Mouse (Mus musculus): Measurements from ENCODE around the gene Gtf2i.

Gene Gtf2i

DNA sequence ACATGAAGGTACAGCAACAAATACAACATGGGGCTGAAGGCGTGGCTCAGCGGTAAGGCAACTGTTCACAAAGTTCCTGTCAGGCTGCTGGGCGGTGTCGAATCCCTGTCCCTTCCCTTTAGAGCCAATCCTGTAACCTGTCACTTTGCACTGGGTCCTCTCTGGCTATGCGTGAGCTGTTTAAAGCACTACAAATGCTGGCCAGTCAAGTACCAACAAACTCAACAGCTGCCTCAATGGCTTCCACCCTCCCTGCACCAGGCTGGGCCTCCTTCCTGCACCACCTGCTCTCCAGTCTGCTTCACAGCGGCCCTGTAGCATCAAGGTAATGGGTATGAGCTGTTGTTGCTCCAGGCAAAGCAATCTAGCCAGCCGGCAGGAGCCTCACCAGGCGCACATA lies 45.8 kb downstream of the Gtf2i start:
- H3K4me3 ChIP-seq (replicated peaks; ENCODE audit: low read length) = no peak overlapping the region
- no peak for TF ChIP-seq POU5F1 (IDR thresholded peaks at IDR 0.05; ENCODE audit: borderline replicate concordance, low read length)
- TF ChIP-seq CTCF (conservative IDR thresholded peaks at IDR 0.05; ENCODE audit: low read length) = no peak
- TF ChIP-seq NANOG (IDR thresholded peaks at IDR 0.05; ENCODE audit: borderline replicate concordance, low read length) = no peak
- no peaks in the 10 kb centered on the region for H3K9me3 ChIP-seq (ENCODE audit: low read length)
- no peaks in the 10 kb centered on the region for H3K27me3 ChIP-seq (ENCODE audit: insufficient read depth, low read length)
- peaks cover 95% of the 10 kb centered on the region for H3K36me3 ChIP-seq (ENCODE audit: insufficient read depth, low read length)
- peaks cover 64% of the 10 kb centered on the region for H3K4me1 ChIP-seq (replicated peaks; ENCODE audit: low read depth, low read length)

DNA sequence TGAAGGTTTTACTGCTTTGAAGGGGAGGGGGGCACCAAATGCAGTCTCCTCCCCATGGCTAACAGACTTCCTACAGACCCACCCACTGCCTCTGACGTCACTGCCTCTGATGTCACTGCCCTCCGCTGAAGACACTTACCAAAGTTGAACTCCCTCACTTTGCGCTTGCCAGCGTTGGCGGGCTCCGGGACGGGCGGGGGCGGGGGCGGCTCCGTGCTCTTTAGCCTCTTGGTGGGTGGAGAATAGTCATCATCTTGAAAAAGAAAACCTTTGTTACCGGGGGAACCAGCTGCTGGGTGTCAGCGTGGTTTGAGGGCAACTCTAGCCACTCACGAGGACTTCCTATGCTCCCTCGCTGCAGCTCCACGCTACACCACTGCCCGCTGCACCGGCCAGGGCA lies 48.2 kb downstream of the Gtf2i start:
- Histone ChIP-seq H3K27me3 (ENCODE audit: insufficient read depth, low read length) (no peaks in the 10 kb centered on the region), H3K4me1 (replicated peaks; ENCODE audit: low read depth, low read length) (peaks cover 46% of the 10 kb centered on the region), H3K9me3 (ENCODE audit: low read length) (no peaks in the 10 kb centered on the region), H3K36me3 (ENCODE audit: insufficient read depth, low read length) (peaks cover 95% of the 10 kb centered on the region), H3K4me3 (replicated peaks; ENCODE audit: low read length) (0 out of 2 replicates have a peak overlapping the region, but pooled peaks have one; percentile 23)
- TF ChIP-seq NANOG (IDR thresholded peaks at IDR 0.05; ENCODE audit: borderline replicate concordance, low read length) (no peak), CTCF (conservative IDR thresholded peaks at IDR 0.05; ENCODE audit: low read length) (no peak), POU5F1 (IDR thresholded peaks at IDR 0.05; ENCODE audit: borderline replicate concordance, low read length) (no peak)

DNA sequence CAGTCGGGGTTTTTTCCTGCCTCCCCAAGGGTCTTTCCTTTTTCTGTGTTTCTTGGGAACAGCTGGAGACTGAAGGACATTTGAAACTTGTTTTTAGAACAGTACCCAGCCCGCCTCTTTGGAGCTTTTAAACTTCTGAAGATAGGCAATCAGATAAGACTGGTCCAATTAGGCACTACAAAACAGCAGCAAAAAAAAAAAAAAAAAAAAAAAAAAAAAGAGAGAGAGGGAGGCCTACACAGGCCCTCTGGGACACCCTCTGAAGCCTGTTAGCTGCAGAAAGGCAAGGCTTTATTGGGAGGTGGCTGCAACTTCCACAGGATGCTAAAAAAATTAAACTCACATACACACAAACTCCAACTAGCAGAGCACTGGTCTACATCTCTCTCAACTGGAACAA lies 48.7 kb downstream of the Gtf2i start:
- Histone ChIP-seq H3K9me3 (ENCODE audit: low read length) (no peaks in the 10 kb centered on the region), H3K27me3 (ENCODE audit: insufficient read depth, low read length) (no peaks in the 10 kb centered on the region), H3K4me1 (replicated peaks; ENCODE audit: low read depth, low read length) (peaks cover 48% of the 10 kb centered on the region), H3K4me3 (replicated peaks; ENCODE audit: low read length) (no peak overlapping the region), H3K36me3 (ENCODE audit: insufficient read depth, low read length) (peaks cover 95% of the 10 kb centered on the region)
- no peak for TF ChIP-seq NANOG (IDR thresholded peaks at IDR 0.05; ENCODE audit: borderline replicate concordance, low read length)
- no peak for TF ChIP-seq POU5F1 (IDR thresholded peaks at IDR 0.05; ENCODE audit: borderline replicate concordance, low read length)
- no peak for TF ChIP-seq CTCF (conservative IDR thresholded peaks at IDR 0.05; ENCODE audit: low read length)

DNA sequence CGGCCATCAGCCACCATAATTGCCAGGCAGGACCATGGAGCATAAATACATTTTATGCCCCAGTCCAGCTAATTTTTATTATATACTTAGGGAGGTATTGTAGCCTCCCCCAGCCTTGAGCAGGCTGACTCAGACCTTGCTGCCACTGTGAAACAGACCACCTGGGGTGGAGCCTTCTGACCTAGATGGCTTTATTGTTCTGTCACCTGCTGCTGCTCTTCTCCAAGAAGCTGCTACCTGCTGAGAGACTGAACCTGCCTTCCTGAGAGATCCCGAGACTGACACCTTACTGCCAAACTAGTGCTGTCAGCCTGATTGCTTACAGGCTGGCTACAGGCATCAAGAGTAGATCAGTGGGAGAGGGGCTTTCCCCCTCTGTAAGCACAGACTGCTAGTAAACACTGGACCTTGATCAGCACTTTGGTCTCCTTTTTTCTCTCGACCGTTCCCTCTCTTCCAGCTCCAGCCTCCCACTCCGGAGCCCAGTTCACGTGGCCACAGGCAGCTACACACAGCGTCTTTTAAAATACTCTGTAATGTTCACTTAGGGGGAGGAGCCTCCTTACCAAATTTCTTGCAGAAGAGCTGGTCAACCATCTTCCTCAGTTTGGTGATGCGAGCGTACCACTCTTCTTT lies 54.4 kb downstream of the Gtf2i start:
- Histone ChIP-seq H3K4me3 (replicated peaks; ENCODE audit: low read length) (no peak overlapping the region), H3K27me3 (ENCODE audit: insufficient read depth, low read length) (no peaks in the 10 kb centered on the region)
- TF ChIP-seq POU5F1 (IDR thresholded peaks at IDR 0.05; ENCODE audit: borderline replicate concordance, low read length) (no peak), NANOG (IDR thresholded peaks at IDR 0.05; ENCODE audit: borderline replicate concordance, low read length) (peak; percentile 48), CTCF (conservative IDR thresholded peaks at IDR 0.05; ENCODE audit: low read length) (no peak)

DNA sequence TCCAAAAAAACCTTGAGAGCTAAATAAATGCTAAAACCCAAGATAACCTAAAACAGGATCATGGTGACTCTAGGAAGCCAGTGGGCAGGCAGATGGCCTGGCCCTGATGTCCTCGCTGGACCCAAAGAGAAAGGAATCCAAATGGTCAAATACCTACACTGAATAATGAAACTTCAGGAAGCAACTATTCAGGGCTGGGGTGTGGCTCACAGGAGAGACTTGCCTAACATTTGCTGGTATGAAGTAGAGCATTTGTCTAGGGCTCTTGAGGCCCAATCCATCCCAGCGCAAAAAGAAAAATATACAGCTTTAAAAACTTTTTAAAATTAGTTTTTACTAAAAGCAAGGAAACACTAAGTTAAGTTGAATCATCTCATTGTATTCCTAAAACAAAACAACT lies 55.6 kb downstream of the Gtf2i start:
- H3K4me3 ChIP-seq (replicated peaks; ENCODE audit: low read length) = no peak overlapping the region
- H3K9me3 ChIP-seq (ENCODE audit: low read length) = peaks cover 6% of the 10 kb centered on the region; the same call in 1 of the 2 replicates
- peaks cover 40% of the 10 kb centered on the region for H3K4me1 ChIP-seq (replicated peaks; ENCODE audit: low read depth, low read length)
- H3K36me3 ChIP-seq (ENCODE audit: insufficient read depth, low read length) = peaks cover 98% of the 10 kb centered on the region
- H3K27me3 ChIP-seq (ENCODE audit: insufficient read depth, low read length) = no peaks in the 10 kb centered on the region
- TF ChIP-seq NANOG (IDR thresholded peaks at IDR 0.05; ENCODE audit: borderline replicate concordance, low read length) (no peak), POU5F1 (IDR thresholded peaks at IDR 0.05; ENCODE audit: borderline replicate concordance, low read length) (no peak), CTCF (conservative IDR thresholded peaks at IDR 0.05; ENCODE audit: low read length) (no peak)

More for the DNA sequence above, 54.4 kb downstream of the Gtf2i start:
- H3K36me3 ChIP-seq (ENCODE audit: insufficient read depth, low read length) = peaks cover 98% of the 10 kb centered on the region
- H3K4me1 ChIP-seq (replicated peaks; ENCODE audit: low read depth, low read length) = peaks cover 40% of the 10 kb centered on the region
- H3K9me3 ChIP-seq (ENCODE audit: low read length) = peaks cover 6% of the 10 kb centered on the region; the same call in 1 of the 2 replicates

DNA sequence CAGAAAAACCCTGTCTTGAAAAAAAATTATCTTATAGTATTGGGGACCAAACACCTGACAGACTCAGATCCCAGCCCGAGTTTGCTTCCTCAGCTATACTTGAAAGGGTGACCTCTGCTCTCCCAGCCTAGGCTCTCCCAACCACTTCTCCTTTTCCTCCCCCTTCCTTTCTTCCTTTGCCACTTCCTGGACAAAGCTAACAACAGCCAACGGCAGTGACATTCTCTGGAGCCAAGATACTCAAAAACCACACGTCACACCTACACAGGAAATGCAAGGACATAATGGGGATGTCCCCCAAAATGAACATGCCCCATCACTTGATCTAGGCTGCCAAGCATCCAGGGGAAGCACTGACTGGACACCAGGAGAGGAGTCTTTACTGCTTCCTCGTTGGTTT lies 56.2 kb downstream of the Gtf2i start:
- peaks cover 6% of the 10 kb centered on the region; the same call in 1 of the 2 replicates for H3K9me3 ChIP-seq (ENCODE audit: low read length)
- H3K27me3 ChIP-seq (ENCODE audit: insufficient read depth, low read length) = no peaks in the 10 kb centered on the region
- TF ChIP-seq CTCF (conservative IDR thresholded peaks at IDR 0.05; ENCODE audit: low read length) (no peak), NANOG (IDR thresholded peaks at IDR 0.05; ENCODE audit: borderline replicate concordance, low read length) (no peak), POU5F1 (IDR thresholded peaks at IDR 0.05; ENCODE audit: borderline replicate concordance, low read length) (no peak)
- H3K4me3 ChIP-seq (replicated peaks; ENCODE audit: low read length) = no peak overlapping the region
- peaks cover 45% of the 10 kb centered on the region for H3K4me1 ChIP-seq (replicated peaks; ENCODE audit: low read depth, low read length)
- H3K36me3 ChIP-seq (ENCODE audit: insufficient read depth, low read length) = peaks cover 98% of the 10 kb centered on the region

DNA sequence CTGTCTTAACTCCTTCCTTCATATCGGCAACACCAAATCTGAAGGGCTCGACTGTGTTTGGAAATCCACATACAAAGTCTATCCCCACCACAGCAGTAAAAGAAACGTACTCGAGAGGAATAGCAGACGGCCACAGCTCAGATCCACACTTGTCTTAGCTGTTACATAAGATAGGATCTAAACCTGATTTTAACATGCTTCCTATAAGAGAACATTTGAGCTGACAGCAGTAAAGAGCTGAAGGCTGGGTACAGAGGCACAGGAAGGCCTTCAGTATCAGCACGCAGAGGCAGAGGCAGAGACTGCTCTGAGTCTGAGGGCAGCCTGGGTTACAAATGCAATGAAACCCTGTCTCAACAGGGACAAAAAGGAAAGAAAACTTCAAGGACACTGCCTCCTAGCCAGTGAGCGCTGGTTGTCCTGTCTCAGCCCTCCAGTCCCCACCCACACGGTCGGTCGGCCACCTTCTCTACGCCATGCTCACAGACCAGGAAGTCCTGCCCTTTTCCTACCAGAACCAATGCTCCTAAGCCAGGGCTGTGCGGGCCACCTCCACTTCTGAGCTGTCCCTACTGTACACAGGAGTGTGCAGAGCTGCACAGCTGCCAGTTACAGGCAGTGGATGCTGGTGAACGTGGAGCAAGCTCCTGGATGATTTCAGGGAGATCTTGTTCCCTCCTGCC lies 57.1 kb downstream of the Gtf2i start:
- TF ChIP-seq POU5F1 (IDR thresholded peaks at IDR 0.05; ENCODE audit: borderline replicate concordance, low read length) (no peak), CTCF (conservative IDR thresholded peaks at IDR 0.05; ENCODE audit: low read length) (no peak), NANOG (IDR thresholded peaks at IDR 0.05; ENCODE audit: borderline replicate concordance, low read length) (no peak)
- Histone ChIP-seq H3K36me3 (ENCODE audit: insufficient read depth, low read length) (peaks cover 98% of the 10 kb centered on the region), H3K9me3 (ENCODE audit: low read length) (peaks cover 6% of the 10 kb centered on the region; the same call in 1 of the 2 replicates), H3K4me1 (replicated peaks; ENCODE audit: low read depth, low read length) (peaks cover 53% of the 10 kb centered on the region), H3K27me3 (ENCODE audit: insufficient read depth, low read length) (no peaks in the 10 kb centered on the region), H3K4me3 (replicated peaks; ENCODE audit: low read length) (no peak overlapping the region)

DNA sequence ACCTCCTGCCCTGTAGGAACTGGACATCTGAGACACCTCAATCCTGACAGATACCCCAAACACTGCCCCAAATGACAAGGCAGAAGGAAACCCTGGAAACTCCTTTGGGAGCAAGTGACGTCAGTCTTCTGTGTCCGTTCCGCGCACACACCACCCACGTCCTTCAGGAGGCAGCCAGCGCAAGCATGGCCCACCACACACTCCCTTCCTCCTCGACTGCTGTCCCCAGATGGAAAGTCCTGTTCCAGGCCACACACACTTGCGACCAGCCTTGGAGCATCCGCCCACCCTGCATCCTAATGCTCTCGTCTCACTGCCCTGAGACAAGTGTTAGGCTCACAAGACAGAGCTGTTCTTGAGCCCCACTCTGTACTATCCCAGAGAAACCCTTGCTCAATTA lies 59.3 kb downstream of the Gtf2i start:
- no peak overlapping the region for H3K4me3 ChIP-seq (replicated peaks; ENCODE audit: low read length)
- H3K9me3 ChIP-seq (ENCODE audit: low read length) = peaks cover 6% of the 10 kb centered on the region; the same call in 1 of the 2 replicates
- TF ChIP-seq NANOG (IDR thresholded peaks at IDR 0.05; ENCODE audit: borderline replicate concordance, low read length) = no peak
- no peak for TF ChIP-seq POU5F1 (IDR thresholded peaks at IDR 0.05; ENCODE audit: borderline replicate concordance, low read length)
- TF ChIP-seq CTCF (conservative IDR thresholded peaks at IDR 0.05; ENCODE audit: low read length) = no peak
- peaks cover 97% of the 10 kb centered on the region for H3K36me3 ChIP-seq (ENCODE audit: insufficient read depth, low read length)
- no peaks in the 10 kb centered on the region for H3K27me3 ChIP-seq (ENCODE audit: insufficient read depth, low read length)
- peaks cover 44% of the 10 kb centered on the region for H3K4me1 ChIP-seq (replicated peaks; ENCODE audit: low read depth, low read length)
